Mouse (Mus musculus): ENCODE measurements around the gene Gpatch4. TPM values are rescaled to one million over a fixed set of nuclear protein-coding genes. Genes with fewer than 3 reads are reported as not detected.
A peak's percentile ranks its signal among the peaks of the same experiment; 100 is the strongest.

Gpatch4 gene
- polyA plus RNA-seq, 1 experiment, result 27.7 TPM

GRCm38 (mm10) chr3:87999243-87999895, 43.5 kb upstream of the Gpatch4 start:
- peak overlapping the region; percentile 64 for H3K4me3 ChIP-seq (ENCODE audit: low read depth, low read length)
- no peak overlapping the region for H3K27ac ChIP-seq (ENCODE audit: insufficient read depth, low read length)
- H3K27me3 ChIP-seq (ENCODE audit: control insufficient read depth, insufficient read depth, low read length, poor library complexity, severe bottlenecking), result peaks cover 16% of the 10 kb centered on the region
- no peak for TF ChIP-seq CTCF (IDR thresholded peaks at IDR 0.05; ENCODE audit: low read depth, low read length)
- no peak for TF ChIP-seq POLR2A (IDR thresholded peaks at IDR 0.05; ENCODE audit: insufficient read depth, low read length)
- TF ChIP-seq EP300 (IDR thresholded peaks at IDR 0.05; ENCODE audit: insufficient read depth, low read depth, low read length), result no peak
- no peaks in the 10 kb centered on the region for H3K9me3 ChIP-seq (replicated peaks; ENCODE audit: control insufficient read depth, insufficient read depth, low read length, poor library complexity, severe bottlenecking)
- H3K36me3 ChIP-seq (ENCODE audit: control insufficient read depth, insufficient read depth, low read length, poor library complexity, severe bottlenecking), result no peaks in the 10 kb centered on the region
- H3K9ac ChIP-seq (ENCODE audit: low read depth, poor library complexity, severe bottlenecking), result peak overlapping the region; percentile 53
- H3K4me1 ChIP-seq (ENCODE audit: control insufficient read depth, insufficient read depth, low read length), result peaks cover 1% of the 10 kb centered on the region

DNA sequence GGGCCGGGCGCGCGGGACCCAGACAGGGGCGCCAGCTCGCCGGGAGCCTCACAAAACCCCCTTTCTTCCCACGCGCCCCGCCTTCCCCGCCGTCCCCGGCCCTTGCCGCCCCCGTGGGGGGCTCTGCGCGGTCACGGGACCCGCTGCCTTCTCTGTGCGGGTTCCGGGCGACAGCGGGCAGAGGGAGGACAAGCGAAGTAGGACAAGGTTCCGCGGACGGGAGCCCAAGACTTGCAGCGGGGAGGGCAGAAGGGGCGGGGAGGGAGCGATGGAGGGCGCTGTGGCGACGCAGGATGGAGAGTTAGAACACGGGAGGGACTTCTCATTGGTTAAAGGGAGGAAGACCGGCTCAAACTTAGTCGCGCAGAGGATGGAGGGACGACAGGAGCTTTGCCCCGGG, 42.7 kb upstream of the Gpatch4 start, which contains the start of gene Bcan:
Gene Bcan, minus strand, starts transcription at position 50 of the 400 bp plus-strand sequence.
- H3K4me3 ChIP-seq (ENCODE audit: low read depth, low read length), result peak within 1 kb of the TSS; percentile 64
- no peak within 1 kb of the TSS for H3K27ac ChIP-seq (ENCODE audit: insufficient read depth, low read length)
- peaks cover 1% of the 10 kb centered on the region for H3K4me1 ChIP-seq (ENCODE audit: control insufficient read depth, insufficient read depth, low read length)
- H3K27me3 ChIP-seq (ENCODE audit: control insufficient read depth, insufficient read depth, low read length, poor library complexity, severe bottlenecking), result peaks cover 16% of the 10 kb centered on the region
- TF ChIP-seq CTCF (IDR thresholded peaks at IDR 0.05; ENCODE audit: low read depth, low read length), result peak; percentile 36
- no peak for TF ChIP-seq EP300 (IDR thresholded peaks at IDR 0.05; ENCODE audit: insufficient read depth, low read depth, low read length)
- no peaks in the 10 kb centered on the region for H3K9me3 ChIP-seq (replicated peaks; ENCODE audit: control insufficient read depth, insufficient read depth, low read length, poor library complexity, severe bottlenecking)
- peak within 1 kb of the TSS; percentile 53 for H3K9ac ChIP-seq (ENCODE audit: low read depth, poor library complexity, severe bottlenecking)
- H3K36me3 ChIP-seq (ENCODE audit: control insufficient read depth, insufficient read depth, low read length, poor library complexity, severe bottlenecking), result no peaks in the 10 kb centered on the region

DNA sequence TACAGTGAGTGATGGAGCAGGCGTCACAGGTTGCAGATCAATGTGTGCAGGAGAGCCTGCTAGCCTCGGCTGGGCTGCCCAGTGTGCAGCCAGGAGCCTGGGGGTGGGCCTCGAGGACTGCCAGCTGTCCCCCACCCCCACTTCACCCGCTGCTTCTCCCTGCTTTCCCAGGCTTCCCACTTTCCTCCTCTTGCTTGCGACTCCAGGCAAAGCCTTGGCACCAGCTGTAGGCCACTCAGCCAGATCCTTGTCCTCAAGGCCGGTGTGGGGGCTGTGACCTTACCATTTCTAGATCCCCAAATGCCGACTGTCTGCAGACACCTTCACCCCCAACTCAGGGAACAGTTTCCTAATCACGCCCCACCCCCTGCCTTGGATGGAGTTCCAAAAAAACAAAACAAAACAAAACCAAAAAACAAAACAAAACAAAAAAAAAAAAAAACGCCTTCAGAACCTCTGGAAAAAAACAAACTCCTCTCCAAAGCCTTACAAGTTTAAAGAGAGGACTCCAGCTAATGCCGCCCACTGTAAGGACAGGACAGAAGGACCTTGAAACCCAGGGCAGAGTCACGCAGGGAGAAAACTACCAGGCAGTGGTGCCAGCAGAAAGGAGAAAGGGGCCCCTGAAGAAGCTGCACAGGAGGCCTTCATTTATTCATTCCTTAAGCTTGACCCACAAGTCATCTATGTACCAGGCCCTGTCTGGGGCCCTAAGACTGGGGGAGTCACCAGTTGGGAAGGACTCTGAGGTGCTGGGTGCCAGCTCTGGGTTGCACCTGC, 41.9 kb upstream of the Gpatch4 start:
- peak overlapping the region; percentile 53 for H3K9ac ChIP-seq (ENCODE audit: low read depth, poor library complexity, severe bottlenecking)
- no peaks in the 10 kb centered on the region for H3K9me3 ChIP-seq (replicated peaks; ENCODE audit: control insufficient read depth, insufficient read depth, low read length, poor library complexity, severe bottlenecking)
- TF ChIP-seq POLR2A (IDR thresholded peaks at IDR 0.05; ENCODE audit: insufficient read depth, low read length), result no peak
- TF ChIP-seq EP300 (IDR thresholded peaks at IDR 0.05; ENCODE audit: insufficient read depth, low read depth, low read length), result no peak
- TF ChIP-seq CTCF (IDR thresholded peaks at IDR 0.05; ENCODE audit: low read depth, low read length), result no peak
- H3K27ac ChIP-seq (ENCODE audit: insufficient read depth, low read length), result no peak overlapping the region
- H3K27me3 ChIP-seq (ENCODE audit: control insufficient read depth, insufficient read depth, low read length, poor library complexity, severe bottlenecking), result peaks cover 16% of the 10 kb centered on the region
- H3K4me1 ChIP-seq (ENCODE audit: control insufficient read depth, insufficient read depth, low read length), result peaks cover 1% of the 10 kb centered on the region
- no peaks in the 10 kb centered on the region for H3K36me3 ChIP-seq (ENCODE audit: control insufficient read depth, insufficient read depth, low read length, poor library complexity, severe bottlenecking)
- H3K4me3 ChIP-seq (ENCODE audit: low read depth, low read length), result peak overlapping the region; percentile 64

- no peak overlapping the region for H3K27ac ChIP-seq (ENCODE audit: insufficient read depth, low read length)
- H3K4me1 ChIP-seq (ENCODE audit: control insufficient read depth, insufficient read depth, low read length), result peaks cover 1% of the 10 kb centered on the region
- H3K9ac ChIP-seq (ENCODE audit: low read depth, poor library complexity, severe bottlenecking), result no peak overlapping the region
- TF ChIP-seq CTCF (IDR thresholded peaks at IDR 0.05; ENCODE audit: low read depth, low read length), result peak; percentile 10
- no peak for TF ChIP-seq EP300 (IDR thresholded peaks at IDR 0.05; ENCODE audit: insufficient read depth, low read depth, low read length)
- peaks cover 16% of the 10 kb centered on the region for H3K27me3 ChIP-seq (ENCODE audit: control insufficient read depth, insufficient read depth, low read length, poor library complexity, severe bottlenecking)
- H3K36me3 ChIP-seq (ENCODE audit: control insufficient read depth, insufficient read depth, low read length, poor library complexity, severe bottlenecking), result no peaks in the 10 kb centered on the region
- H3K9me3 ChIP-seq (replicated peaks; ENCODE audit: control insufficient read depth, insufficient read depth, low read length, poor library complexity, severe bottlenecking), result no peaks in the 10 kb centered on the region
- H3K4me3 ChIP-seq (ENCODE audit: low read depth, low read length), result peak overlapping the region; percentile 27
Observed at GRCm38 (mm10) chr3:88002291-88002976, 40.5 kb upstream of the Gpatch4 start.

DNA sequence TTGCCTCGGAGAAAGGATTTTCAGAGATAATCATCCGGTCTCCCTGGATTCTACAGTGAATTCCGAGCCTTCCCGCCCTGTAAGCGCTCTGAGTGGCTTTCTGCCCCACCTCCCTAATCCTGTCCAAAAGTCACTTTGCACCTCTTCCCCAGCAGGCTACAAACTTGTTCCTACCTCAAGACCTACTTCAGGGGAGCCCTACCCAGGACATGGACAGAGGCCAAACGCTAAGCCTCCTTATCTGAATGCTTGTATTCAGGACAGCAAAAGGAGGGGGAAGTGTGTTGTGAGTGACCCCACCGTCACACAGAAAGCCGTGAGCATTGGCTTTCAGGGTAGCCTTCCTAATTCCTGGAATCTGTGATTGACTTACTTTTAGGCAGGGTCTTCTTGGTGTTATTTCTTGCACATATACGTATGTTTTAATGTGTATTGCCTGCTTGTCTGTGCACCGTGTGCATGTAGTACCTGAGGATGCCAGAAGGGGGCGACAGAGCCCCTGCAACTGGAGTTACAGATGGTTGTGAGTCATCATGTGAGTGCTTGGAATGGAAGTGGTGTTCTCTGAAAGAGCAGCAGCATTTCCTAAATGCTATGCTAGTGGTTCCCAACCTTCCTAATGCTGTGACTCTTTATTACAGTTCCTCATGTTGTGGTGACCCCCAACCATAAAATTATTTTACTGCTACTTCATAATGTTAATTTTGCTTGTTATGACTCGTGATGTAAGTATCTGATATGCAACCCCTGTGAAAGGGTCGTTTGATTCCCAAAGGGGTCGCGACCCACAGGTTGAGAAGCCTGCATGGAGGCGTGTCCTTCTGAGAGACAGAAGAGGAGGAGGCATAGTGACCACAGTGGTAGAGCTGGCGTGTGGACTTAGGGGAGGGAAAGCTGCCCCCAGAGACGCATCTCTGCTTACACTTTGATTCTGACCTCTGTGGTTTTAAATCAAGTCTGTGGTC, 36.8 kb upstream of the Gpatch4 start:
- Histone ChIP-seq H3K27me3 (ENCODE audit: control insufficient read depth, insufficient read depth, low read length, poor library complexity, severe bottlenecking) (no peaks in the 10 kb centered on the region), H3K36me3 (ENCODE audit: control insufficient read depth, insufficient read depth, low read length, poor library complexity, severe bottlenecking) (no peaks in the 10 kb centered on the region)
- no peak for TF ChIP-seq POLR2A (IDR thresholded peaks at IDR 0.05; ENCODE audit: insufficient read depth, low read length)
- no peak for TF ChIP-seq EP300 (IDR thresholded peaks at IDR 0.05; ENCODE audit: insufficient read depth, low read depth, low read length)
- TF ChIP-seq CTCF (IDR thresholded peaks at IDR 0.05; ENCODE audit: low read depth, low read length), result peak; percentile 66

More for the DNA sequence above, 36.8 kb upstream of the Gpatch4 start:
- no peak overlapping the region for H3K27ac ChIP-seq (ENCODE audit: insufficient read depth, low read length)
- H3K4me1 ChIP-seq (ENCODE audit: control insufficient read depth, insufficient read depth, low read length), result no peaks in the 10 kb centered on the region
- no peaks in the 10 kb centered on the region for H3K9me3 ChIP-seq (replicated peaks; ENCODE audit: control insufficient read depth, insufficient read depth, low read length, poor library complexity, severe bottlenecking)
- no peak overlapping the region for H3K9ac ChIP-seq (ENCODE audit: low read depth, poor library complexity, severe bottlenecking)
- H3K4me3 ChIP-seq (ENCODE audit: low read depth, low read length), result no peak overlapping the region

Measured in ES-Bruce4 (cell line).